Mouse (Mus musculus): ENCODE measurements at regions not wholly inside any gene's neighbourhood (a gene's known extent, or its start where the extent isn't known, plus 50 kb on each side); places are given as distances from the start of the nearest gene placed in this dataset.

DNA sequence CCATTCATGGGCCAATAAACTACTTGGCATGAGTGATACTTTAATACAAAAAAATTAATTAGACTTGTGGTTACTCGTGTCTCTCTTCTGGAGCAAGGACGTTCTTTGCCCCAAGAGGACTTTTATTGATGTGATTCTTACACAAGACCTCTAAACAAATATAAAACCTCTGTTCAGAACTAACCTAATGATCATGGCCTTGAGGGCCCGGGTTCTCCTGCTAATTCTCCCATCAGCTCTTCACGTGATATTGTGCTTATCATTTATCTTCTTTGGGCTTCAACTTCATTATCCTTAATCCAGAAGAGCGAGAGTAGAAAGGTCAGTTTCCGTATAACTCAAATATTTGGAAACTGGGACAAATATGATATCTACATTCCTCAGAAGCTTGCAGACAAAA, 335.0 kb upstream of the Mtpn start:
- TF ChIP-seq MAFK (IDR thresholded peaks at IDR 0.05; ENCODE audit: borderline replicate concordance, low read depth, low read length) (no peak), MAZ (IDR thresholded peaks at IDR 0.05; ENCODE audit: low read depth, low read length) (no peak), ZKSCAN1 (IDR thresholded peaks at IDR 0.05; ENCODE audit: low read depth, low read length) (no peak), TBP (IDR thresholded peaks at IDR 0.05; ENCODE audit: low read depth, low read length) (no peak), EP300 (IDR thresholded peaks at IDR 0.05; ENCODE audit: low read depth in 1 of 2, low read length in 2 of 2) (no peak), SMC3 (IDR thresholded peaks at IDR 0.05; ENCODE audit: low read depth, low read length) (no peak), ETS1 (IDR thresholded peaks at IDR 0.05; ENCODE audit: low read depth, low read length) (no peak), USF1 (IDR thresholded peaks at IDR 0.05; ENCODE audit: low read depth, low read length) (no peak)
- Histone ChIP-seq H3K79me2 (ENCODE audit: control insufficient read depth, insufficient read depth, low read length, poor library complexity) (no peaks in the 10 kb centered on the region), H3K27ac (ENCODE audit: control insufficient read depth, low read depth, low read length) (no peak overlapping the region), H3K4me3 (ENCODE audit: control insufficient read depth in 1 of 2, insufficient read depth in 1 of 2, low read depth in 2 of 2, low read length in 2 of 2) (no peak overlapping the region), H3K36me3 (ENCODE audit: control insufficient read depth in 1 of 2, insufficient read depth in 2 of 2, low read length in 2 of 2) (no peaks in the 10 kb centered on the region), H3K4me1 (ENCODE audit: control insufficient read depth in 1 of 2, insufficient read depth in 2 of 2, low read length in 2 of 2) (no peaks in the 10 kb centered on the region), H3K27me3 (ENCODE audit: control insufficient read depth in 1 of 2, insufficient read depth in 2 of 2, low read length in 2 of 2) (no peaks in the 10 kb centered on the region), H3K9me3 (replicated peaks; ENCODE audit: insufficient read depth, low read length) (no peaks in the 10 kb centered on the region), H3K9ac (ENCODE audit: control insufficient read depth, low read depth, low read length, poor library complexity, severe bottlenecking) (no peak overlapping the region)
- DNase-seq (ENCODE audit: low read depth, low spot score): no peak

- no peak overlapping the region for H3K9ac ChIP-seq (ENCODE audit: control insufficient read depth, low read depth, low read length, poor library complexity, severe bottlenecking)
These were observed 331.7 kb upstream of the Mtpn start for GRCm38 (mm10) chr6:35871388-35871787.

DNA sequence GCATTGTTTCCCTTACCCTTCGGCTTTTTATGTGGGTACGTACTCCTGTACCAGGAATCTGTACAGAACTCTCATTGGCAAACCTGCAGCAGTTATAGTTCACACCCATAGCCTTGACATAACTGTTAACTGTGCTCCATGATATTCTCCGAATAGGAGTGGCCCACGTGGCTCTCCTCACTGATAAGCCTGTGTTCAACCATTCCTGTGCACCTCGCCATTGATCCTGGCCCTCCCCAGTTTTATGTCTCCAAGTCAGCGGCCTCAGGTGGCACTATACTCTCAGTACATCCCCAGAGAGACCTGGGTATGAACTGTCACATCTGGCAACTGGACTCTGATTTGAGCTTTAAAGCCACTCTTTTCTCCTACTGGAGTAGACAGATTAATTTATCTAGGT, 324.5 kb upstream of the Mtpn start:
- Histone ChIP-seq H3K36me3 (ENCODE audit: control insufficient read depth in 1 of 2, insufficient read depth in 2 of 2, low read length in 2 of 2) (no peaks in the 10 kb centered on the region), H3K9me3 (replicated peaks; ENCODE audit: insufficient read depth, low read length) (no peaks in the 10 kb centered on the region), H3K9ac (ENCODE audit: control insufficient read depth, low read depth, low read length, poor library complexity, severe bottlenecking) (no peak overlapping the region), H3K27ac (ENCODE audit: control insufficient read depth, low read depth, low read length) (no peak overlapping the region), H3K4me3 (ENCODE audit: control insufficient read depth in 1 of 2, insufficient read depth in 1 of 2, low read depth in 2 of 2, low read length in 2 of 2) (no peak overlapping the region), H3K4me1 (ENCODE audit: control insufficient read depth in 1 of 2, insufficient read depth in 2 of 2, low read length in 2 of 2) (no peaks in the 10 kb centered on the region), H3K79me2 (ENCODE audit: control insufficient read depth, insufficient read depth, low read length, poor library complexity) (no peaks in the 10 kb centered on the region), H3K27me3 (ENCODE audit: control insufficient read depth in 1 of 2, insufficient read depth in 2 of 2, low read length in 2 of 2) (no peaks in the 10 kb centered on the region)
- DNase-seq (ENCODE audit: low read depth, low spot score): no peak
- TF ChIP-seq CHD2 (IDR thresholded peaks at IDR 0.05; ENCODE audit: low read length) (no peak), CTCF (IDR thresholded peaks at IDR 0.05 in 2 of 3, conservative IDR thresholded peaks at IDR 0.05 in 1 of 3; ENCODE audit: control insufficient read depth in 1 of 3, insufficient read depth in 1 of 3, low read depth in 2 of 3, low read length in 3 of 3, poor library complexity in 1 of 3, severe bottlenecking in 1 of 3) (no peak), MXI1 (IDR thresholded peaks at IDR 0.05; ENCODE audit: low read depth, low read length) (no peak), RCOR1 (IDR thresholded peaks at IDR 0.05; ENCODE audit: low read depth, low read length) (no peak), MEF2A (IDR thresholded peaks at IDR 0.05; ENCODE audit: extremely low read depth, insufficient replicate concordance, low read depth, low read length, poor library complexity, severe bottlenecking) (no peak), POLR2AphosphoS5 (IDR thresholded peaks at IDR 0.05; ENCODE audit: borderline replicate concordance, low read depth, low read length) (no peak), ZMIZ1 (IDR thresholded peaks at IDR 0.05; ENCODE audit: low read depth, low read length) (no peak), ZNF384 (IDR thresholded peaks at IDR 0.05; ENCODE audit: low read depth, low read length) (no peak), MYB (IDR thresholded peaks at IDR 0.05; ENCODE audit: low read depth, low read length) (no peak), ZC3H11A (IDR thresholded peaks at IDR 0.05; ENCODE audit: low read depth, low read length) (no peak), ZKSCAN1 (IDR thresholded peaks at IDR 0.05; ENCODE audit: low read depth, low read length) (no peak), SIN3A (IDR thresholded peaks at IDR 0.05; ENCODE audit: low read length) (no peak), USF2 (IDR thresholded peaks at IDR 0.05; ENCODE audit: borderline replicate concordance in 1 of 2, insufficient read depth in 1 of 2, low read depth in 1 of 2, low read length in 2 of 2) (no peak), NRF1 (IDR thresholded peaks at IDR 0.05; ENCODE audit: insufficient read depth, low read depth, low read length, poor library complexity, severe bottlenecking) (no peak)

More at GRCm38 (mm10) chr6:35871388-35871787, 331.7 kb upstream of the Mtpn start:
- no peaks in the 10 kb centered on the region for H3K9me3 ChIP-seq (replicated peaks; ENCODE audit: insufficient read depth, low read length)
- H3K27ac ChIP-seq (ENCODE audit: control insufficient read depth, low read depth, low read length): no peak overlapping the region
- H3K4me3 ChIP-seq (ENCODE audit: control insufficient read depth in 1 of 2, insufficient read depth in 1 of 2, low read depth in 2 of 2, low read length in 2 of 2): no peak overlapping the region
- no peaks in the 10 kb centered on the region for H3K36me3 ChIP-seq (ENCODE audit: control insufficient read depth in 1 of 2, insufficient read depth in 2 of 2, low read length in 2 of 2)
- no peaks in the 10 kb centered on the region for H3K4me1 ChIP-seq (ENCODE audit: control insufficient read depth in 1 of 2, insufficient read depth in 2 of 2, low read length in 2 of 2)
- no peak for TF ChIP-seq RCOR1 (IDR thresholded peaks at IDR 0.05; ENCODE audit: low read depth, low read length)
- TF ChIP-seq GABPA (IDR thresholded peaks at IDR 0.05; ENCODE audit: low read depth, low read length): no peak
- TF ChIP-seq EP300 (IDR thresholded peaks at IDR 0.05; ENCODE audit: low read depth in 1 of 2, low read length in 2 of 2): no peak
- TF ChIP-seq POLR2A (IDR thresholded peaks at IDR 0.05; ENCODE audit: control insufficient read depth in 1 of 2, insufficient read depth in 1 of 2, low read depth in 1 of 2, low read length in 2 of 2, poor library complexity in 1 of 2): no peak
- no peak for TF ChIP-seq ZNF384 (IDR thresholded peaks at IDR 0.05; ENCODE audit: low read depth, low read length)
- TF ChIP-seq TBP (IDR thresholded peaks at IDR 0.05; ENCODE audit: low read depth, low read length): no peak
- TF ChIP-seq TCF12 (IDR thresholded peaks at IDR 0.05; ENCODE audit: low read depth, low read length): no peak
- no peak for TF ChIP-seq NELFE (IDR thresholded peaks at IDR 0.05; ENCODE audit: low read depth, low read length)
- no peak for TF ChIP-seq SMC3 (IDR thresholded peaks at IDR 0.05; ENCODE audit: low read depth, low read length)
- no peak for TF ChIP-seq ZMIZ1 (IDR thresholded peaks at IDR 0.05; ENCODE audit: low read depth, low read length)
- no peak for TF ChIP-seq MAZ (IDR thresholded peaks at IDR 0.05; ENCODE audit: low read depth, low read length)
- no peak for TF ChIP-seq MAX (IDR thresholded peaks at IDR 0.05; ENCODE audit: low read length)
- no peak for TF ChIP-seq BHLHE40 (IDR thresholded peaks at IDR 0.05; ENCODE audit: borderline replicate concordance, low read depth, low read length)
- no peak for TF ChIP-seq SIN3A (IDR thresholded peaks at IDR 0.05; ENCODE audit: low read length)
- TF ChIP-seq RAD21 (IDR thresholded peaks at IDR 0.05; ENCODE audit: low read depth, low read length): no peak
- TF ChIP-seq KAT2A (conservative IDR thresholded peaks at IDR 0.05; ENCODE audit: low read depth, low read length): no peak
- no peaks in the 10 kb centered on the region for H3K27me3 ChIP-seq (ENCODE audit: control insufficient read depth in 1 of 2, insufficient read depth in 2 of 2, low read length in 2 of 2)
- H3K79me2 ChIP-seq (ENCODE audit: control insufficient read depth, insufficient read depth, low read length, poor library complexity): no peaks in the 10 kb centered on the region
- no peak for DNase-seq (ENCODE audit: low read depth, low spot score)

All from MEL (cell line).